Mouse (Mus musculus) liver, embryonic 14.5 days (tissue): ENCODE measurements around the gene Kcnma1. TPM values are rescaled to one million over a fixed set of nuclear protein-coding genes. Genes with fewer than 3 reads are reported as not detected.

Source experiments
- ATAC-seq: fragments of 200-750 bp; cut with Nextera tagmentation; 2 replicates; pipeline ENCODE4 v1.8.0; 2017; ENCODE audit warnings: moderate number of reproducible peaks, mild to moderate bottlenecking, moderate library complexity; ENCODE audit not compliant: insufficient read depth
- DNase-seq, 3 experiments: peaks; one replicate each; pipeline ENCODE4 v3.0.0-alpha.2; 2012 to 2013; ENCODE audit warnings: low read depth in 3 of 3, low spot score in 3 of 3
- H3K27ac ChIP-seq: fragments of 300-500 bp; sonication (generic); 2 replicates; pipeline ENCODE4 v1.5.1; 2014; ENCODE audit warnings: moderate library complexity, mild to moderate bottlenecking, control low read depth, inconsistent platforms
- H3K27me3 ChIP-seq: fragments of 300-500 bp; sonication (generic); 2 replicates; pipeline ENCODE4 v1.6.1; 2014; ENCODE audit warnings: mild to moderate bottlenecking, low read length, moderate library complexity; ENCODE audit not compliant: control insufficient read depth, insufficient read depth
- H3K36me3 ChIP-seq: fragments of 300-500 bp; sonication (generic); replicated peaks from 2 replicates; pipeline ENCODE4 v1.6.1; 2014; ENCODE audit warnings: low read depth; ENCODE audit not compliant: control insufficient read depth, insufficient read depth
- H3K4me1 ChIP-seq, 2 experiments: fragments of 200-500 bp in 1 of 2; fragments of 300-500 bp in 1 of 2; sonication (generic) in 1 of 2; replicated peaks; 2 replicates each; pipeline ENCODE4 v1.6.1; 2012 to 2014; ENCODE audit warnings: antibody characterized with exemption in 1 of 2, inconsistent platforms in 1 of 2, low read length in 1 of 2; ENCODE audit not compliant: control insufficient read depth in 2 of 2, insufficient read depth in 2 of 2
- H3K4me2 ChIP-seq: fragments of 300-500 bp; sonication (generic); 2 replicates; pipeline ENCODE4 v1.6.1; 2014; ENCODE audit warnings: low read depth, mild to moderate bottlenecking, control low read depth, moderate library complexity
- H3K4me3 ChIP-seq, 2 experiments: fragments of 200-500 bp in 1 of 2; fragments of 300-500 bp in 1 of 2; sonication (generic) in 1 of 2; 2 replicates each; pipeline ENCODE4 v1.5.1; 2012 to 2014; ENCODE audit warnings: low read depth in 2 of 2, low read length in 2 of 2, mild to moderate bottlenecking in 2 of 2, control low read depth in 1 of 2, inconsistent platforms in 1 of 2, moderate library complexity in 1 of 2; ENCODE audit not compliant: insufficient read depth in 1 of 2
- H3K9ac ChIP-seq: fragments of 300-500 bp; sonication (generic); replicated peaks from 2 replicates; pipeline ENCODE4 v1.6.1; 2014; ENCODE audit warnings: mild to moderate bottlenecking, control low read depth, moderate library complexity
- H3K9me3 ChIP-seq: fragments of 300-500 bp; sonication (generic); 2 replicates; pipeline ENCODE4 v1.6.1; 2016; ENCODE audit warnings: low read length, mixed read lengths; ENCODE audit not compliant: control insufficient read depth
- CTCF ChIP-seq: IDR thresholded peaks from 2 replicates; pipeline ENCODE4 v1.5.1; 2016; ENCODE audit warnings: antibody characterized with exemption, low read depth, control low read depth
- EP300 ChIP-seq: IDR thresholded peaks from 2 replicates; pipeline ENCODE4 v1.6.1; 2016; ENCODE audit warnings: antibody characterized with exemption, low read depth
- WGBS: fragments of 180-500 bp; shearing (Covaris S2); extraction: QIAGEN DNeasy Blood & Tissue Kit; methylation state at CpG from one replicate; pipeline ENCODE4 v1.1.7; 2014; ENCODE audit not compliant: insufficient replicate concordance; 5-methylcytosine and 5-hydroxymethylcytosine counted together
- polyA plus RNA-seq, 2 experiments: library from polyadenylated mRNA; depleted of rRNA in 1 of 2; stranded (reverse) in 1 of 2; unstranded in 1 of 2; fragments of >200 nt; fragmentation: Nextera tagmentation in 1 of 2; extraction: Ambion mirVana in 1 of 2; gene quantifications; 2 replicates each; pipeline versions ENCODE4 v1.2.1 to v1.2.3; 2012 to 2014

Gene Kcnma1
- polyA plus RNA-seq, 2 experiments, result 0.03 TPM; not detected in 1

- no peaks in the 10 kb centered on the region for H3K9me3 ChIP-seq
- no peaks in the 10 kb centered on the region for H3K27me3 ChIP-seq
- DNase-seq (no peak), ATAC-seq (no peak)
- 33% methylated on average over 1 of the region's 1 CpGs for WGBS
- no peaks in the 10 kb centered on the region for H3K36me3 ChIP-seq
- H3K4me2 ChIP-seq, result no peak overlapping the region
- no peak overlapping the region for H3K4me3 ChIP-seq
- no peak overlapping the region for H3K9ac ChIP-seq
- TF ChIP-seq CTCF (no peak), EP300 (no peak)
- H3K4me1 ChIP-seq, result no peaks in the 10 kb centered on the region
- H3K27ac ChIP-seq, result no peak overlapping the region
Observed at GRCm38 (mm10) chr14:23809124-23809523, 205.2 kb downstream of the Kcnma1 start.

GRCm38 (mm10) chr14:23806378-23806777 lies 207.9 kb downstream of the Kcnma1 start:
- H3K9ac ChIP-seq, result no peak overlapping the region
- no peak for ATAC-seq
- H3K9me3 ChIP-seq, result no peaks in the 10 kb centered on the region
- H3K4me3 ChIP-seq, result no peak overlapping the region
- TF ChIP-seq CTCF (no peak), EP300 (no peak)
- DNase-seq, result no peak
- H3K4me1 ChIP-seq, result no peaks in the 10 kb centered on the region
- no peaks in the 10 kb centered on the region for H3K36me3 ChIP-seq
- 30% methylated on average over 2 of the region's 2 CpGs for WGBS
- no peak overlapping the region for H3K27ac ChIP-seq
- no peaks in the 10 kb centered on the region for H3K27me3 ChIP-seq
- H3K4me2 ChIP-seq, result no peak overlapping the region

GRCm38 (mm10) chr14:23796878-23797277 lies 217.4 kb downstream of the Kcnma1 start:
- TF ChIP-seq EP300, result no peak
- no peaks in the 10 kb centered on the region for H3K27me3 ChIP-seq

GRCm38 (mm10) chr14:23792674-23793073 lies 221.6 kb downstream of the Kcnma1 start:
- H3K27ac ChIP-seq, result no peak overlapping the region
- H3K9me3 ChIP-seq, result no peaks in the 10 kb centered on the region
- no peaks in the 10 kb centered on the region for H3K36me3 ChIP-seq
- H3K9ac ChIP-seq, result no peak overlapping the region
- H3K4me3 ChIP-seq, result no peak overlapping the region
- TF ChIP-seq EP300 (no peak), CTCF (no peak)
- H3K4me2 ChIP-seq, result no peak overlapping the region
- H3K4me1 ChIP-seq, result no peaks in the 10 kb centered on the region
- DNase-seq (no peak), ATAC-seq (no peak)
- H3K27me3 ChIP-seq, result no peaks in the 10 kb centered on the region
- WGBS, result 48% methylated on average over 3 of the region's 3 CpGs

More at GRCm38 (mm10) chr14:23796878-23797277, 217.4 kb downstream of the Kcnma1 start:
- WGBS, result 76% methylated on average over 7 of the region's 7 CpGs
- DNase-seq (no peak), ATAC-seq (no peak)
- Histone ChIP-seq H3K4me1 (no peaks in the 10 kb centered on the region), H3K4me2 (no peak overlapping the region), H3K9me3 (no peaks in the 10 kb centered on the region), H3K9ac (no peak overlapping the region), H3K4me3 (no peak overlapping the region), H3K36me3 (no peaks in the 10 kb centered on the region), H3K27ac (no peak overlapping the region)

GRCm38 (mm10) chr14:23792076-23792475 lies 222.2 kb downstream of the Kcnma1 start:
- Histone ChIP-seq H3K27ac (no peak overlapping the region), H3K4me3 (no peak overlapping the region), H3K36me3 (no peaks in the 10 kb centered on the region), H3K4me2 (no peak overlapping the region), H3K9ac (no peak overlapping the region), H3K9me3 (no peaks in the 10 kb centered on the region), H3K4me1 (no peaks in the 10 kb centered on the region), H3K27me3 (no peaks in the 10 kb centered on the region)
- no peak for DNase-seq
- 26% methylated on average over 3 of the region's 3 CpGs for WGBS
- no peak for ATAC-seq
- TF ChIP-seq CTCF (no peak), EP300 (no peak)
